Mouse (Mus musculus): ENCODE results near the gene Tbc1d32. TPM values are rescaled to one million over a fixed set of nuclear protein-coding genes. Genes with fewer than 3 reads are reported as not detected.

Tbc1d32 gene
- polyA plus RNA-seq, 1 experiment from 2014 or later = 1.5 TPM

DNA sequence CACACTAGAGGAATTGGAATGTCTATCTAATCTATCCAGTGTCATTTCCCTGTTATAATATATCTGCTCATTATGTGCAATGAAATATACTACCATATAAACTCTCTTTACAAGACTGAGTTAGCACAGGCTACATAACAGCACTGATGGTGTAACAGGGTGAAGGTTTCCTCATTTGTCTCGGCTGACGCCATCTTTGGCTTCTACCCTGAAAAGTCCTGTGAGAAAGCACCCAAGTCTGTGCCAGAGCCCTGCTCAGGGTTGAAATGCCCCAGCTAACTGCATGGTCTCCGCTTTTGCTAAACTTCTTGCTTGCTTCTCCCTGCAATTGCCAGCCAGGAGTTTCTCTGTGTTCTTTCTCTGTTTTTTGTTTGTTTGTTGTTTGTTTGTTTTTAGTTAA lies 129.4 kb downstream of the Tbc1d32 start:
- no peaks in the 10 kb centered on the region for H3K27me3 ChIP-seq (replicated peaks; ENCODE audit: control insufficient read depth, insufficient read depth, low read length)
- no peaks in the 10 kb centered on the region for H3K36me3 ChIP-seq (ENCODE audit: control insufficient read depth, insufficient read depth, low read length)
- H3K4me3 ChIP-seq (ENCODE audit: low read depth, low read length) = no peak overlapping the region
- no peaks in the 10 kb centered on the region for H3K9me3 ChIP-seq (ENCODE audit: control insufficient read depth, low read length)
- no peaks in the 10 kb centered on the region for H3K4me1 ChIP-seq (replicated peaks; ENCODE audit: control insufficient read depth, insufficient read depth, low read length)
- H3K4me2 ChIP-seq = no peak overlapping the region
- H3K9ac ChIP-seq (ENCODE audit: low read depth, low read length) = no peak overlapping the region
- DNase-seq (ENCODE audit: low spot score) (no peak), ATAC-seq (replicated peaks; ENCODE audit: low FRiP score) (no peak)
- WGBS = 84% methylated on average over 3 of the region's 3 CpGs
- H3K27ac ChIP-seq (ENCODE audit: low read depth, low read length) = no peak overlapping the region

DNA sequence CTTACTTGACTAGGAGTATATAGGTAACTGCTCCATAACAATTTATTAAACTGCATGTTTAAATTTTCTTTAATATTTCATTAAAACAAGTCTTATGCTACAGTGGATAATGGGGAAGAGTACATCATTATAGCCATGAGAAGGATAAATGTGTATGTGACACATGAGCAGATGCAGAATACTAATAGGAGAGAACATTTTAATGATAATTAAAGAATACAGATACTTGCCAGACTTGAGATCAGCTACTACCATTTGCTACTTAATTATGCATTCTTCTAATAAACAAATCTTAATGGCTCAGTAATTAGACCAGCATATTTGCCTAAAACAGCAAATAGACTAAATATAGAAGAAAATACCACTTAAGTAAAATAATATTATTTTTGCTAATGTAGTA lies 131.7 kb downstream of the Tbc1d32 start:
- H3K9me3 ChIP-seq (ENCODE audit: control insufficient read depth, low read length) = no peaks in the 10 kb centered on the region
- ATAC-seq (replicated peaks; ENCODE audit: low FRiP score) (no peak), DNase-seq (ENCODE audit: low spot score) (no peak)
- H3K27me3 ChIP-seq (replicated peaks; ENCODE audit: control insufficient read depth, insufficient read depth, low read length) = no peaks in the 10 kb centered on the region
- no peak overlapping the region for H3K4me3 ChIP-seq (ENCODE audit: low read depth, low read length)
- no peaks in the 10 kb centered on the region for H3K4me1 ChIP-seq (replicated peaks; ENCODE audit: control insufficient read depth, insufficient read depth, low read length)
- H3K36me3 ChIP-seq (ENCODE audit: control insufficient read depth, insufficient read depth, low read length) = no peaks in the 10 kb centered on the region
- H3K9ac ChIP-seq (ENCODE audit: low read depth, low read length) = no peak overlapping the region
- H3K27ac ChIP-seq (ENCODE audit: low read depth, low read length) = no peak overlapping the region
- no peak overlapping the region for H3K4me2 ChIP-seq

- H3K27me3 ChIP-seq (replicated peaks; ENCODE audit: control insufficient read depth, insufficient read depth, low read length) = no peaks in the 10 kb centered on the region
- no peak overlapping the region for H3K4me2 ChIP-seq
- no peak overlapping the region for H3K27ac ChIP-seq (ENCODE audit: low read depth, low read length)
- 82% methylated on average over 5 of the region's 5 CpGs for WGBS
- no peak for ATAC-seq (replicated peaks; ENCODE audit: low FRiP score)
- H3K9me3 ChIP-seq (ENCODE audit: control insufficient read depth, low read length) = no peaks in the 10 kb centered on the region
- H3K9ac ChIP-seq (ENCODE audit: low read depth, low read length) = no peak overlapping the region
- H3K4me3 ChIP-seq (ENCODE audit: low read depth, low read length) = no peak overlapping the region
- H3K36me3 ChIP-seq (ENCODE audit: control insufficient read depth, insufficient read depth, low read length) = no peaks in the 10 kb centered on the region
- DNase-seq (ENCODE audit: low spot score) = no peak
- H3K4me1 ChIP-seq (replicated peaks; ENCODE audit: control insufficient read depth, insufficient read depth, low read length) = no peaks in the 10 kb centered on the region
Observed at GRCm38 (mm10) chr10:56094586-56094985, 133.9 kb downstream of the Tbc1d32 start.

GRCm38 (mm10) chr10:56089714-56090113 lies 138.8 kb downstream of the Tbc1d32 start:
- no peak for DNase-seq (ENCODE audit: low spot score)
- no peak overlapping the region for H3K4me2 ChIP-seq
- H3K9me3 ChIP-seq (ENCODE audit: control insufficient read depth, low read length) = no peaks in the 10 kb centered on the region
- H3K4me1 ChIP-seq (replicated peaks; ENCODE audit: control insufficient read depth, insufficient read depth, low read length) = no peaks in the 10 kb centered on the region
- 80% methylated on average over 4 of the region's 4 CpGs for WGBS
- no peak for ATAC-seq (replicated peaks; ENCODE audit: low FRiP score)
- H3K27me3 ChIP-seq (replicated peaks; ENCODE audit: control insufficient read depth, insufficient read depth, low read length) = no peaks in the 10 kb centered on the region
- H3K4me3 ChIP-seq (ENCODE audit: low read depth, low read length) = no peak overlapping the region
- no peak overlapping the region for H3K9ac ChIP-seq (ENCODE audit: low read depth, low read length)
- no peaks in the 10 kb centered on the region for H3K36me3 ChIP-seq (ENCODE audit: control insufficient read depth, insufficient read depth, low read length)
- H3K27ac ChIP-seq (ENCODE audit: low read depth, low read length) = no peak overlapping the region

DNA sequence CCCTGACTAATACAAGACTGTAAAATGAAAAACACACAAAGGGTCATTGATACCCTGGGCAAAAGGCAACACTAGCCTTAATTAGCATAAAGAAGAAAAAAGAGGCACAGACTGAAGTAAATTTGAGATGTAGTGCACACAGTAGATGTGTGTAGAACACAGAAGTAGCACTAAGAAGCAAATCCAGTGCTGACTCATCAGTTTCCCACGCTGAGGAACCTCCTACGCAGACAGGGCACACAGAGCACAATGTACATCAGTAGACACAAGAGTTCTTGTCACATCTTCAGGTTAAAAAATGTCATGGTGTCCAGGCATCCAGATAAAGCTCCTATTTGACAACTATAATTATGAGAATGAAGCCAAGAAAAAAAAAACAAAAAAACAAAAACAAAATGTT lies 165.7 kb downstream of the Tbc1d32 start:
- Histone ChIP-seq H3K27ac (ENCODE audit: low read depth, low read length) (no peak overlapping the region), H3K36me3 (ENCODE audit: control insufficient read depth, insufficient read depth, low read length) (no peaks in the 10 kb centered on the region), H3K4me2 (no peak overlapping the region), H3K9ac (ENCODE audit: low read depth, low read length) (no peak overlapping the region), H3K9me3 (ENCODE audit: control insufficient read depth, low read length) (no peaks in the 10 kb centered on the region), H3K4me1 (replicated peaks; ENCODE audit: control insufficient read depth, insufficient read depth, low read length) (no peaks in the 10 kb centered on the region), H3K4me3 (ENCODE audit: low read depth, low read length) (no peak overlapping the region), H3K27me3 (replicated peaks; ENCODE audit: control insufficient read depth, insufficient read depth, low read length) (no peaks in the 10 kb centered on the region)
- no peak for ATAC-seq (replicated peaks; ENCODE audit: low FRiP score)
- WGBS = 85% methylated on average over 2 of the region's 2 CpGs
- DNase-seq (ENCODE audit: low spot score) = no peak

DNA sequence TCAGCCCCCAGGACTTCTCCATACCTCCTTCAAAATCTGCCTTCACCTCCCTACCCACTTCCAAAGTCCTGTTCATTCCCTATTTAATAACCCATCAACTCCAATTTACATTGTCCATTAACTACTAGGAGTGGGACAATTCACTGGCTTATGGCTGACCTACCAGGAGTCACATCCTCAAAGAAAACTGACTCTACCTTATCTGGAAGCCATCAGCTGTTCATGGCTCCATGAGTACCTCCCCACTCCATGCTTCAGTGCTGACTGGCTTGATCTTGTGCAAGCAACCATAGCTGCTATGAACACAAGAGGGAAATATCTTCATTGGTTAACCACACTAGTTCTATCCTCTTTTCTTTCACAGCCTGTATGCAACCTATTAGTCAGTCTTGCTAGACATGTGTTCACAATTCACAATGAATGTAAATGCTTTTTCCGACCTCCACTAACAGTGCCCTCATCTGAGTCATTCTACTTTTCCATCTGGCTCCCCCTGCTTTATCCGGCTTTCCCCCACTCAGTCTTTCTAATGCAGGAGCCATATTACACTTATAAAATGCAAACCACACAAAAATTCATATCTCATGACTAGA lies 167.2 kb downstream of the Tbc1d32 start:
- 71% methylated on average over 2 of the region's 2 CpGs for WGBS
- ATAC-seq (replicated peaks; ENCODE audit: low FRiP score) (no peak), DNase-seq (ENCODE audit: low spot score) (no peak)
- Histone ChIP-seq H3K27me3 (replicated peaks; ENCODE audit: control insufficient read depth, insufficient read depth, low read length) (no peaks in the 10 kb centered on the region), H3K36me3 (ENCODE audit: control insufficient read depth, insufficient read depth, low read length) (no peaks in the 10 kb centered on the region), H3K4me1 (replicated peaks; ENCODE audit: control insufficient read depth, insufficient read depth, low read length) (no peaks in the 10 kb centered on the region), H3K4me3 (ENCODE audit: low read depth, low read length) (no peak overlapping the region), H3K27ac (ENCODE audit: low read depth, low read length) (no peak overlapping the region), H3K9me3 (ENCODE audit: control insufficient read depth, low read length) (no peaks in the 10 kb centered on the region), H3K9ac (ENCODE audit: low read depth, low read length) (no peak overlapping the region), H3K4me2 (no peak overlapping the region)

DNA sequence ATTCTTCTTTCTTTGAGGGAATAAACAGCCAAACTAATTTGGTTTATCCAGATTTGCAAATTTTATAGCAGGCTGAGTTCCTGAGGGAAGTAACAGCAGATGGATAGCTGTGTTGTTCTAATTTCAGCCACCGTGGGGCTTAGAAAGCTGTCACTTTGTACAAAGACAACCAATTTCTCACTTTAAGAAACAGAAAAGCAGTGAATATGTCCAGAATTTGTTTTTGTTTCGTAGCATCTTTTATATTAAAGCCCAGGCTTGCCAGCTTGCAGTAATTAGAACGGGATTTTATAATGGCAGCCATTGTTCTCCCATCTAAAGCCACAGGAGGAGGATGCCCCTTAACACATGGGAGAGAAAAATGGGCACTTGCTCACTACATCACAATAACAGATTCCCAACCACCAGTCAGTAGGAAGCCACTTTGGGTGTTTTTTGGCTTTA lies 169.5 kb downstream of the Tbc1d32 start:
- Histone ChIP-seq H3K9ac (ENCODE audit: low read depth, low read length) (no peak overlapping the region), H3K4me2 (no peak overlapping the region), H3K27me3 (replicated peaks; ENCODE audit: control insufficient read depth, insufficient read depth, low read length) (no peaks in the 10 kb centered on the region), H3K9me3 (ENCODE audit: control insufficient read depth, low read length) (no peaks in the 10 kb centered on the region), H3K36me3 (ENCODE audit: control insufficient read depth, insufficient read depth, low read length) (no peaks in the 10 kb centered on the region), H3K4me3 (ENCODE audit: low read depth, low read length) (no peak overlapping the region), H3K4me1 (replicated peaks; ENCODE audit: control insufficient read depth, insufficient read depth, low read length) (no peaks in the 10 kb centered on the region), H3K27ac (ENCODE audit: low read depth, low read length) (no peak overlapping the region)
- ATAC-seq (replicated peaks; ENCODE audit: low FRiP score) (no peak), DNase-seq (ENCODE audit: low spot score) (no peak)
- 83% methylated on average over 3 of the region's 3 CpGs for WGBS

GRCm38 (mm10) chr10:56025400-56025799 lies 203.1 kb downstream of the Tbc1d32 start:
- Histone ChIP-seq H3K9me3 (ENCODE audit: control insufficient read depth, low read length) (no peaks in the 10 kb centered on the region), H3K27me3 (replicated peaks; ENCODE audit: control insufficient read depth, insufficient read depth, low read length) (no peaks in the 10 kb centered on the region), H3K4me1 (replicated peaks; ENCODE audit: control insufficient read depth, insufficient read depth, low read length) (no peaks in the 10 kb centered on the region), H3K4me3 (ENCODE audit: low read depth, low read length) (no peak overlapping the region), H3K9ac (ENCODE audit: low read depth, low read length) (no peak overlapping the region), H3K36me3 (ENCODE audit: control insufficient read depth, insufficient read depth, low read length) (no peaks in the 10 kb centered on the region), H3K4me2 (no peak overlapping the region), H3K27ac (ENCODE audit: low read depth, low read length) (no peak overlapping the region)
- DNase-seq (ENCODE audit: low spot score) (no peak), ATAC-seq (replicated peaks; ENCODE audit: low FRiP score) (no peak)

DNA sequence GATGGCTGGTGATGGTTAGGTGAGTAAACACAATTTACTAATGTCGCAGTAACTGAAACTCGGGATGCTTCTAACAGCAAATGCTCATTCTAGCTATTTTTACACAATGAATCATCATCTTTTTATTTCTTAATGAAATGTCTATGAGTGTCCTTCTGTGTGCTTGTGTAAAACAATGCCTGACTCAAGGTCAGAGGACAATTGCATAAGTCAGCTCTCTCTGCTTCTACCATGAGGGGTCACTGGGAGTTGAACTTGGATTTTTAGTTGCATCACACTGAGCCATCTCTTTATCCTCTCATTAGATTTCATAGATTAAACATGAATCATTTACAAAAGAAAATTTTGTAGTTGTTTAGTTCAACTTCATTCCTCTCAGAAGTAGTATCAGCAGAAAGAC lies 203.9 kb downstream of the Tbc1d32 start:
- Histone ChIP-seq H3K9me3 (ENCODE audit: control insufficient read depth, low read length) (no peaks in the 10 kb centered on the region), H3K27ac (ENCODE audit: low read depth, low read length) (no peak overlapping the region), H3K4me1 (replicated peaks; ENCODE audit: control insufficient read depth, insufficient read depth, low read length) (no peaks in the 10 kb centered on the region), H3K27me3 (replicated peaks; ENCODE audit: control insufficient read depth, insufficient read depth, low read length) (no peaks in the 10 kb centered on the region), H3K4me2 (no peak overlapping the region), H3K4me3 (ENCODE audit: low read depth, low read length) (no peak overlapping the region), H3K9ac (ENCODE audit: low read depth, low read length) (no peak overlapping the region), H3K36me3 (ENCODE audit: control insufficient read depth, insufficient read depth, low read length) (no peaks in the 10 kb centered on the region)
- DNase-seq (ENCODE audit: low spot score) (no peak), ATAC-seq (replicated peaks; ENCODE audit: low FRiP score) (no peak)
- WGBS = 87% methylated on average over 2 of the region's 2 CpGs

All from liver, embryonic 11.5 days (tissue).